ENCODE assay signal across 10 mouse cellular contexts in genomic region chr3:31209001-31209400, GRCm38 (mm10). TPM values are rescaled to one million over a fixed set of nuclear protein-coding genes. Genes with fewer than 3 reads are reported as not detected.
DNase-seq lines count a peak whose midpoint lies in the region; ATAC-seq and TF ChIP-seq lines count a peak whose summit lies in the region.
"Had no signal": no experiment of that assay in that cellular context is flagged by ENCODE, and none has a peak within 500 bp of the region (broad histone marks: within the 10 kb centered on the region; RNA-seq: fewer than 3 reads in every experiment).

No protein-coding gene starts in this region.

- no peaks in the 10 kb centered on the region for H3K36me3 ChIP-seq in forebrain, embryonic 10.5 days (replicated peaks)
- no peaks in the 10 kb centered on the region for H3K36me3 ChIP-seq in hindbrain, postnatal 0 days (ENCODE audit: insufficient read depth, low read length)
- no peaks in the 10 kb centered on the region for H3K36me3 ChIP-seq in neural tube, embryonic 13.5 days

- no peak overlapping the region for H3K4me3 ChIP-seq in left cerebral cortex, adult 2 months
- peak overlapping the region; percentile 34 for H3K4me3 ChIP-seq in forebrain, embryonic 10.5 days
- H3K4me3 ChIP-seq in hindbrain, postnatal 0 days (ENCODE audit: low read length), result no peak overlapping the region
- H3K4me3 ChIP-seq in neural tube, embryonic 13.5 days, result no peak overlapping the region

- no peak for TF ChIP-seq CTCF in left cerebral cortex, adult 2 months (IDR thresholded peaks at IDR 0.05)
- TF ChIP-seq CTCF in hindbrain, postnatal 0 days (IDR thresholded peaks at IDR 0.05; ENCODE audit: low read depth), result no peak

- H3K4me1 ChIP-seq in forebrain, embryonic 10.5 days, result peaks cover 36% of the 10 kb centered on the region
- no peaks in the 10 kb centered on the region for H3K4me1 ChIP-seq in hindbrain, postnatal 0 days (ENCODE audit: insufficient read depth, low read length)
- H3K4me1 ChIP-seq in neural tube, embryonic 13.5 days (replicated peaks), result peaks cover 28% of the 10 kb centered on the region

- DNase-seq in left cerebral cortex, adult 2 months (ENCODE audit: extremely low spot score in 1 of 2, low spot score in 2 of 2), result peak in 1 of 2 experiments; percentile 38
- DNase-seq in left cerebral cortex, adult 18-20 months (ENCODE audit: low spot score in 2 of 2), result no peak
- peak; percentile 25 for DNase-seq in forebrain, embryonic 10.5 days (ENCODE audit: extremely low spot score, low spot score)
- DNase-seq in hindbrain, postnatal 0 days (ENCODE audit: low spot score), result peak; percentile 5
- DNase-seq in thymus, postnatal 4 days, result no peak
- no peak for DNase-seq in right cerebral cortex, adult 2 months (ENCODE audit: low spot score in 2 of 2)
- DNase-seq in adrenal gland, adult 2 months, result no peak

- H3K9ac ChIP-seq in hindbrain, postnatal 0 days (replicated peaks; ENCODE audit: low read length), result 0 out of 2 replicates have a peak overlapping the region, but pooled peaks have one; percentile 10
- H3K9ac ChIP-seq in neural tube, embryonic 13.5 days, result peak overlapping the region; percentile 58; the same call in 1 of the 2 replicates
- H3K9ac ChIP-seq: liver, embryonic 14.5 days had no signal

- ATAC-seq in hindbrain, postnatal 0 days, result peak; percentile 44; the same call in 1 of the 2 replicates
- no peak for ATAC-seq in neural tube, embryonic 13.5 days (ENCODE audit: low read depth)
- ATAC-seq: Patski had no signal

- H3K27ac ChIP-seq in left cerebral cortex, adult 2 months, result peak overlapping the region; percentile 55
- peak overlapping the region; percentile 74 for H3K27ac ChIP-seq in forebrain, embryonic 10.5 days
- no peak overlapping the region for H3K27ac ChIP-seq in hindbrain, postnatal 0 days
- no peak overlapping the region for H3K27ac ChIP-seq in neural tube, embryonic 13.5 days (replicated peaks)
- H3K27ac ChIP-seq: liver, embryonic 14.5 days had no signal

- H3K27me3 ChIP-seq in forebrain, embryonic 10.5 days (ENCODE audit: poor library complexity, severe bottlenecking), result no peaks in the 10 kb centered on the region
- no peaks in the 10 kb centered on the region for H3K27me3 ChIP-seq in hindbrain, postnatal 0 days (ENCODE audit: insufficient read depth, low read length)
- no peaks in the 10 kb centered on the region for H3K27me3 ChIP-seq in neural tube, embryonic 13.5 days
- H3K27me3 ChIP-seq: Patski had no signal

- WGBS in forebrain, embryonic 10.5 days, result 8% methylated on average over 19 of the region's 19 CpGs
- 8% methylated on average over 19 of the region's 19 CpGs for WGBS in hindbrain, postnatal 0 days
- WGBS in neural tube, embryonic 13.5 days, result 6% methylated on average over 19 of the region's 19 CpGs

- no peaks in the 10 kb centered on the region for H3K9me3 ChIP-seq in forebrain, embryonic 10.5 days
- no peaks in the 10 kb centered on the region for H3K9me3 ChIP-seq in hindbrain, postnatal 0 days (ENCODE audit: low read length)
- H3K9me3 ChIP-seq in neural tube, embryonic 13.5 days, result no peaks in the 10 kb centered on the region

- intact Hi-C loops in left cerebral cortex, adult 2 months (cut with DNase I), result no loop called here

- peak overlapping the region; percentile 24 for H3K4me2 ChIP-seq in hindbrain, postnatal 0 days (ENCODE audit: low read depth, low read length)
- H3K4me2 ChIP-seq in neural tube, embryonic 13.5 days, result peak overlapping the region; percentile 44

RNA-seq across cellular contexts. Expression of gene Cldn11, which starts 59.3 kb away (rescaled TPM):
- total RNA-seq in left cerebral cortex, adult 2 months (2021), result 10 to 100 TPM; 73.8 to 75.7 TPM
- 10 to 100 TPM; 49.0 to 68.5 TPM for total RNA-seq in left cerebral cortex, adult 18-20 months (2021)
- polyA plus RNA-seq in forebrain, embryonic 10.5 days (2016; fragmentation: Nextera tagmentation; extraction: Ambion mirVana), result 9.0 TPM in 2 replicates
- total RNA-seq in hindbrain, postnatal 0 days (2014; rRNA removed), result 61.8 and 80.1 TPM in 2 replicates
- polyA plus RNA-seq in hindbrain, postnatal 0 days (2015; fragmentation: Nextera tagmentation; extraction: Ambion mirVana), result 71.0 and 76.7 TPM in 2 replicates
- 62.9 and 75.1 TPM in 2 replicates for polyA plus RNA-seq in neural tube, embryonic 13.5 days (2015; fragmentation: Nextera tagmentation; extraction: Ambion mirVana)
- 10 to 100 TPM in 1 of 2 experiments, 1 to 10 TPM in 1; 7.6 to 16.5 TPM for total RNA-seq in adrenal gland, adult 2 months (2021)
- 11.5 and 15.0 TPM in 2 replicates for polyA plus RNA-seq in adrenal gland, adult 2 months (2012; rRNA removed)
- polyA plus RNA-seq: Patski had no signal

Comparison
In these comparisons a context has a peak if more than half of its experiments do, and no peak if none do; other contexts are left out.
1. DNase-seq: peak in forebrain, embryonic 10.5 days (single experiment) and hindbrain, postnatal 0 days (single experiment); none in left cerebral cortex, adult 18-20 months (0 of 2), thymus, postnatal 4 days (single experiment), right cerebral cortex, adult 2 months (0 of 2) and adrenal gland, adult 2 months (single experiment).
2. H3K27ac ChIP-seq: peak in left cerebral cortex, adult 2 months (single experiment) and forebrain, embryonic 10.5 days (single experiment); none in hindbrain, postnatal 0 days (single experiment) and neural tube, embryonic 13.5 days (single experiment).